Mouse (Mus musculus): ENCODE measurements around the gene Cyp4f14.

The Cyp4f14 gene

DNA sequence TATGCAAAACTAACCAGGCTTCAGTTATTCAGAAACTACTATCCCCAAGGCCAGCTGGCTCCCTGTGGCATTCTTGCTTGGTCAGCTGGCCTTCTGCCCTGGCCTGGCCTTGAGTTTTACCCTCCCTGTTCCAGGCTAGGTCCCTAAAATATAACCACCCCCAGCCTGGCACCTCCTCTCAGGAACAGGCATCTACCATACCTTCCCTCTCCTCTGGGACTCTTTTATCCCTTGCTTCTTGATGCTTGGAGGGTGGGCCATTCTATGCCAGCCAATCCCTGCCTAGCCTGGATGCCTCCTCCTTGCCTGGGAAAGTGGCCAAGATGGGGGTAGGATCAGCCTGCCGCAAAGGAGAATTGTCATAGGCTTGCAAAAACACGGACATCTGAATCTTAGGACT lies at the start of gene Cyp4f14:
Gene Cyp4f14 (minus strand): TSS at position 212 of the 400 bp plus-strand sequence.
- DNase-seq: no peak

DNA sequence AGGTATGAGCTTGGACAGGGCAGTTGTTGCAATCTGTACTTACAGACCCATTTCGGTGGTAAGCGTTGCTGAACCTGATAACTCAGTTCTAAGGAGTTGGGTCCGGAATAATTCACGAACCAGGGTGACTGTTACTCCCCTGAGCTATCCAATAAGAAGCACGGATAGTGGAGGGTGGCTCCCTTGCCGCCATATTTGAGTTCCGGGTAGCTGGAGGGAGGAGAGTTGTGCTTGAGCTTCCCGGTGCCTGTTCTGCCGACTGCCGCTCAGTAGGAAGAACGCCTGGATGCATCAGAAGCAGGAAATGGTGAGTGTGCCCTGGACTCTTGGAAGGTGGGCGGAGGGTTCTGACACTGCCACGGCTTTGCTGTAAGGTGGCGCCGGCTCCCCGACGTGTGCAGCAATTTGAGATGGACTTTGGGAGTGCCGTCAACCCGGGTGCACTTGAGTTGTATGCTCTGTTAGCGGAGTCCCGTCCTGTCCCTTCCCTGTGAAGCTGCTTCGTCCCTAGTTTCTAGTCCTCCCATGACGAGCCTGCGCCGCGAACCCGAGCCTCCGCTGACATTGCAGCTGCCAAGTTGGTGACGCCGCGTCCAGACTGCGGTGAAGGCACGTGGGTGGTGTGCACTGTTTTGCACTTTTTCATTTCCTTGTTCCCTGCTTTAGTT lies 48.6 kb upstream of the Cyp4f14 start, which contains the start of gene Zfp472:
Gene Zfp472 (plus strand): TSS at position 192 of the 668 bp plus-strand sequence.
- peak; percentile 90 to 93 for DNase-seq

DNA sequence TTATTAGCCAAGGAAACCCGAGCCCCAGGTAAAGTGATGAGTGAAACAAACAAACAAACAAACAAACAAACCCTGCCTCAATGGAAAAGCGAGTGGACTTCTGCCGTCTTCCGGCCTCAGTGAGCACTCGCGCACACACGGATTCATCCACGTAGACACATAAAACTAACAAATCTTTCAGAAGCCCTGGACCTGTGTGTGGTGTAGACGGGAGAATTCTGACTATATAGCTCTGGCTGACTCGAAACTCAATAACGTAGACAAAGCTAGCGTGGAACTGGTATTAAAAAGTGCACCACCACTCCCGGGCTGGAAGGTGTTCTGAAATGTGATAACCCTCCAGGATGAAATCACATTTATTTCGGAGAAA lies 48.1 kb upstream of the Cyp4f14 start:
- DNase-seq: no peak

DNA sequence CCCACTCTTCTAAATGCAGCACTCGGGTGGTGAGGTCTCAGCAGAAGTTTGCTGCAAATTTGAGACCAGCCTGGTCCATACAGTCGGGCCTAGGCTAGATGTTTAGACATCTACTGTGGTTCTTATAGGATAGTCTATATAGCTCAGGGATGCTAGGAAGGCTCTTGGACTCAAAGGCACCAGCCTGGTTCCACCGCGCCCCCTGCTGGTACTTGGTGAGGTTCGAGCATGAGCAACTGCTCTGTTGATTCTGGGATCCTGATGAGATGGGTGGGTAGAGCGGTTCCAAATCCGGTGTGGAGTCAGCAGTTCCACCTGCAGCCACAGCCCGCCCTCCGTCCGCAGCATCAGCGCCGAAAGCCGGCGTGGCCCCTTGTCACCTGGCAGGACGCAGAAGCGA lies 34.3 kb upstream of the Cyp4f14 start:
- DNase-seq: peak; percentile 77 to 83

DNA sequence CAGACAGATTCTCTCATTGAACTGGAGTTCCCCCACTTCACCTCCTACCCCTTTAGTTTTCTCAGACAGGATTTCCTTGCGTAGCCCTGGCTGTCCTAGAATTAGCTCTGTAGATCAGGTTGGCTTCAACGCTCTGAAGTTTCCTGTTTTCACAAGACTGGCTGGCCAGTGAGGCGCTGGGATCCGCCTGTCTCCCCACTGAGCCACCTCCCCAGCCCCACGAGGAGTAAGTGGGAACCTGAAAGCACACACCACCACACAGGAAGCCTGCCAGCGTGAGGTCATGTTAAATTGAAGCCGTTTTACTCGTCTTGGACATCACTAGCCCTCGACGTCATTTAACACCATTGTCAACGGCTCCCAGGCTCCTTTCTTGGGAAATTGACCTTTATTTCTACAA lies 33.9 kb upstream of the Cyp4f14 start:
- DNase-seq: no peak

DNA sequence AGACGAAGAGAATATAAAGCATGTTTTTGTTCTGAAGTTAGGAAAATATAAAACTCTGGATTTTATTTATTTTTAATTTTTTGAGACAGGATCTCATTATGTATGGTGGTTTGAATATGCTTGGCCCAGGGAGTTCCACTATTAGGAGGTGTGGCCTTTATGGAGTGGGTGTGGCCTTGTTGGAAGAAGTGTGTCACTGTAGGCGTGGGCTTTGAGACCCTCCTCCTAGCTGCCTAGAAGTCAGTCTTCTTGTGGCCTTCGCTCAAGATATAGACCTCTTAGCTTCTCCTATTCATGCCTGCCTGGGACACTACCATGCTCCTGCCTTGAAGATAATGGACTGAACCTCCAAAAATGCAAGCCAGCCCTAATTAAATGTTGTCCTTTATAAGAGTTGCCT lies 33.0 kb upstream of the Cyp4f14 start:
- DNase-seq: no peak

DNA sequence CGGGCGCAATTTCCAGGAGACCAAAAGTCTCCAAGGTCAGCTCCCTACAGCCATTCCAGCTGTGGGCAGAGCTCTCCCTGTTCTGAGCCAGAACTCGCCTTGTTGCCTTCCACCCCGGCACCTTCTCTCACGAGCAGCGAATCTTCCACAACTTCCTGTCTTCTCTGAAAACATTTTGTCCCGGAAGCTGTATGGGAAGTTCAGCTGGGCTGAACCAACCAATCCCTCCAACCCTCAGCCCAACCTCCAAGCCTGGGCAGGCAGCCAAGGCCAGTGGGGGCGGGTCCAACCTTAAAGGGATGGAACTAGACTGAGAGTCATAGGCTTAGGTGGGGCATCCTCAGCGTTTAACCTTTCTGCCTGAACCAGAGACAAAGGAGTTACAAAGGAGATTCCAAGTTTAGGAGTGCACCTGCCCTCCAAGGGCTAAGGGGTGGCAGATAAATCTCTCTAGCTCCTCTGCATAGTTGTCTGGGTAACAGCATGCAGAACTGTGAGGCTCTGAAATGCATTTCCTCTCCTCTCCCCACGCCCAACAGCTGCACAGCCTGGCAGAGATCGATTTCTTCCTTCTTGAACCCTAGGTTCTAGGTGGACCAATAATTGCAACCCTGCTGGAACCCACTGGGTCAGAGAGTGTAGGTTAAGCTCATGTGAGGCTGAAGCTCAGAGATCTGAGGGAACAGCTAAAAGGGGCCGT lies 30.2 kb upstream of the Cyp4f14 start, which contains the start of gene Cyp4f13:
Gene Cyp4f13 (minus strand): TSS at position 188 of the 700 bp plus-strand sequence.
- DNase-seq: peak; percentile 97 to 99

DNA sequence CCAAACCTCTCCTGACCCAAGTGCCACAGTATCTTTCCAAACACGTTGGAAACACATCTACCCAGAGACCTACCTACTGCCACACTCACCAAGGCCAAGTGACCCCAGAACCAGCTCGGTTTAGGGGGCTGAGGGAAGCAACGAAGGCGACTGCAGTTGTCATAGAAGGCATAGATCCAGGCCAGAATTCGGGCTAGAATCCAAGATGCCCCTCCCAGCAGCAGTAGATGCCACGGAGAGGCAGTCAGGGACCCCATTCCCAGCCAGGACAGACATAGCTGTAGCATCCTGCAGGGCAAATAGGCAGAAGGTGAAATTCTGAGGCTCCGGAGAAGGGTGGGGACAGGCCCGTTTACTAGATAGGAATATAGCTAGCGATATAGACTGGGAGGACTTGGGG lies 29.6 kb upstream of the Cyp4f14 start:
- peak in 1 of 2 experiments; percentile 13 for DNase-seq

DNA sequence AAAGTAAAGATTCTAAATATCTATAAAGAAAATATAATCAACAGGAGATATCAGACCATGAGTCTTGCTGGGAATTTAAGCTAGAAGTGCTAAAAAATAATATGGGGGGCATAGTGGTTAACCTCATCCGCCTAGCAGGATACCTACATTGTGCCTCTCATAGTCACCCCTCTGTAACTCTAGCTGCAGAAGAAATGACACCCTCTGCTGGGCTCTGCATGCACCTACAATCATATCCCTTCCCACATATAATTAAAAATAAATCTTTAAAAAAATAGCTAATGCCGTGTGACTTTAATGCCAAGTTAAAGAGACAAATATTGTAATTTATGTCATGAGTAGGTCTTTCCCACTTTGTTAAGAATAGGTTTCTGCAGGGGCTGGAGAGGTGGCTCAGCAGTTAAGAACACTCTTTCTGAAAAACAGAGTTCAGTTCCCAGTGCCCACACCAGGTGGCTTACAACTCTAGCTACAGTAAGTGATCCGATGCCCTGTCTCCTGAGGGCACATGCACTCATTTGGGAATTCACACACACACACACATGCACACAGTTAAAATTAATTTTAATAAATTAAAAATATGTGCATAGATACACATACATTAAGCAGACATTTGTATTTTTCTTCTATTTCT lies 27.4 kb upstream of the Cyp4f14 start:
- DNase-seq: no peak

DNA sequence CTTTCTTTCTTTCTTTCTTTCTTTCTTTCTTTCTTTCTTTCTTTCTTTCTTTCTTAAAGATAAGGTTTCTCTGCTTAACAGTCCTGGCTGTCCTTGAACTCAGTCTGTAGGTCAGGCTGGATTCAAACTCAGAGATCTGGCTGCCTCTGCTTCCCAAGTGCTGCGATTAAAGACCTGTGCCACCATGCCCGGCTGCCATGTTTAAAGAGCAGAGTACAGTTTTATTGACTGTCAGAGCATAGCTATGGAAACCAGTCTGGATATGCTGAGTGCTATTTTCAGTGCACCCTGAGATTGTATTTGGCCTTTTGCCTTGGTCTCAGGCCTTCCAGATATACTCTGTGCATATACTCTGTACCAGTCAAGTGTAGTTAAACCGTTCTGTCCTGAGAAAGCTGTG lies 26.5 kb upstream of the Cyp4f14 start:
- no peak for DNase-seq

DNA sequence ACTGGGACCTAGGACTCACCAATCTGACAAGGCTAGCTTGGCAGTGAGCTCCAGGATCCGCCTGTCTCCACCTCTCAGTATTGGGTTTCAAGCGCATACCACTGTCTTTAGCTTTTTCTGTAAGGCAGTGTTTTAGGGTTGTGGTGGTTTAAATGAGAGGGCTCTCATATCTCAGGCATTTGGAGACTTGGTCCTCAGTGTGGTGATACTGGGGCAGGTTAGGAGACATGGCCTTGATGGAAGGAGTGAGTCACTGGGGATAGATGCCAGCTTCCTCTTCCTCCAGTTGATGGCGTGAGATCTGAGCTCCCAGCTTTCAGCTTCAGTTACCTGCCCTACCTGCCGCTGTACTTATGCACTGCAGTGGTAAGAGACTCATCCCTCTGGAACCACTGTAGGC lies 22.7 kb upstream of the Cyp4f14 start:
- no peak for DNase-seq

DNA sequence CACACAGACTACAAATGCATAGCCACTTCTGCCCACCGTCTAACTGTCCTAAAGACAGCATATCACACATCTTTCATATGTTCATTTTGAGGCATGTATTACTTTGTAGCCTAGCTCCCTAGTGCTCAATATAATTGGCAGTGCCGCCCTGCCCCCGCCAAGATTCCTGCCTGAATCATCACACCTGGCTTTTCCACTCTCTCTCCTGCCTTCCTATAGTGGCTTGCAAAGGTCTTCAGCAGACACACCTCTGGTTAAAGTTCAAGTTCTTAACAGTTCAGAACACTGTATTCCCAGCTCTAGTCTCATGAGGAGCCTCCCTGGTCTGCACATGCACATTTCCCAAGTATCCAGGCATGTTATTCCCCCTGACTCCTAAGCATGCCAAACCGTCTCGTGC lies 10.7 kb upstream of the Cyp4f14 start:
- no peak for DNase-seq

DNA sequence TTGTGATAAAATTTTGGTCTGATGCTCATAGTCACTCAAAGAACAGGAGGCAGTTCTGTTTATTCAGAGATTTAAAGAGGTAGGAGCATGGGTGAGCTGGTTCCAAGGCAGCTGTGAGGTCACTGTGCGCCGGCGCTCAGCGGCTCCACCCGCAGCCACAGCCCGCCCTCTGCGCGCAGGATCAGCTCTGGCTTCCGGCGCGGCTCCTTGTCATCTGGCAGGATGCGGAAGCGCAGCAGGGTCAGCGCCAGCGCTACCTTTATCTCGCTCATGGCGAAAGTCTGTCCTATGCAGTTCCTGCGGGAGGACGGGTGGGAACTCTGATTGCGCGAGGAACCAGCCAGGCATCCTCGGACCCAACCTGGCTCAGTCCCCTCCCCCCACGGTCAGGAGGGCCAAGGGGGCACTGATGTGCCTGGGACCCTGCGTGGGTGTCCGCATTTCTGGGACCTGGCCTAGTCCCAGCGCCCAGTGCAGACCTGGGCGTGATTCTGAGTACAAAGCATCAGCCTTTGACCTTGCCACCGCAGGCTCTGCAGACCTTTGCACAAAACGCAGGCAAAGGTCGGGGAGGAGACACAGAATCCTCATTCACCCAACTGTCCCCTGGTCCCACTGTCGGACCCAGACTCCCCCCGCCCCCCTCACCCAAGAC lies 7.6 kb upstream of the Cyp4f14 start:
- peak; percentile 81 to 86 for DNase-seq

DNA sequence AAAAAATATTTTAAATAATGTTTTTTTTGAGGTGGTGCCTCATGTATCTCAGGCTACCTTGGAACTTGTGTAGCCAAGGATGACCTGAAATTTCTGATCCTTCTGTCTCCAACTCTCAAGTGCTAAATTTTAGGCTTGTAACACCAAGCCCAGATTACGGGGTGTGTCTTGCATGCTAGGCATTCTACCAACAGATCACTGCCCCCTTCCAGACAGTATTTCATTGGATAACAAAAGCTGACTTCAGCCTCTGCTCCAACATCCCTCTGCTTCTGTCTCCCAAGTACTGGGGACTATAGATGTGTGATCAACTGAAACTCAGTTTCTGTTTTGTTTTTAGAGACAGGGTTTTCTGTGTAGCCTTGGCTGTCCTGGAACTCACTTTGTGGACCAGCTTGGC lies 6.5 kb upstream of the Cyp4f14 start:
- no peak for DNase-seq

DNA sequence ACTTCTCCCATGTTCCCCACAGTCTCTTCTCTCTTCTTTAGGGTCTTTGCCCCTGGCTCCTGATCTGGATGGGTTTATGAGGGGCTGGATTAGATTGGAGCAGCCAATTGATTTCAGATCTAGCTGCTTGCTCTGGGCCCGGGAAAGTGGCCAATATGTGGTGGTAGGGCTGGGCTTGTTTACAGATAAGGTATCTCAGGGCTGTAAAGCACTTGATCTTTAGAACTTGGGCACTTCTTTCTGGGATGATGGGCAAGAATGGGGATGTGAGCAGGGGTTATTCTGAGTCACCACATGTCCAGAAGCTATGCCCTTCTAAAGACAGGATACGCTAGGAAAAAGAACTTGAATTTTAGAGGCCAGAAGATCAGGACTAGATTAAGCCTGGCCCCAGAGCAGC lies 2.0 kb upstream of the Cyp4f14 start:
- DNase-seq: no peak

DNA sequence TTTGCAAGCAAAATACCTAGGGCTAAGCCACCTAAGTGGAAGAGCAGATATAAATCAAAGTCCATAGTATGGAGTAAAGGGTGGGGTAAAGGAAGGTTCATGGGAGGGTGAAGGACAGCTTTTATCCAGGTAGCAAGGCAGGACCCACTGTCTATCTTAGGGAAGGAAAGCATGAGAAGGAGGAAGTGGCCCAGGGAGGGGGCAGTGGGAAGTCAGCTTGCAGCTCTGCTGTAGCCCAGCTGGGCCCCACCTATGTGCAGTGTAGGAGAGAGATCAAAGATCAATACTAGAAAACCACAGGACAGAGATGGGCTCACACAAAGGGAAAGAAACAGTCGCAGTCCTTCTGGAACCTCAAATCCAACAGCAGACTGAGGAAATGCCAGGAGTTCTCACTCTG lies 1.1 kb downstream of the Cyp4f14 start:
- DNase-seq: no peak

DNA sequence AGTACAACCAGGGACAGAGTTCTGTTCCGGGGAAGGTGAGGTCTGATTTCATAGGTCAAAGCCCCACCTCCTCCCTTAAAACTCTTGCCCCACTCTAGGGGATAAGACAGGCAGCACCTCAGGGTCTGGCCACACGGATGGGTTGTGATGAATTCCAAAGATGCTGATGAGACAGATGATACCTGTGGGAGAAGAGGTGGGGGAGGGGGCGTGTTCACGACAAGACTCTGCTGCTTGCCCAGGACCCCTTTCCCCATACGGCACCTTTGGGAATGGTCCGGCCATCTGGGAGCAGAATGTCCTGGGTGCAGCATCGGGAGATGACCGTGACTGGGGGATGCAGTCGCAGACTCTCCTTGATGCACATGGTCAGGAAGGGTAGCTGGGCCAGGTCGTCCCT lies 11.0 kb downstream of the Cyp4f14 start:
- no peak for DNase-seq

DNA sequence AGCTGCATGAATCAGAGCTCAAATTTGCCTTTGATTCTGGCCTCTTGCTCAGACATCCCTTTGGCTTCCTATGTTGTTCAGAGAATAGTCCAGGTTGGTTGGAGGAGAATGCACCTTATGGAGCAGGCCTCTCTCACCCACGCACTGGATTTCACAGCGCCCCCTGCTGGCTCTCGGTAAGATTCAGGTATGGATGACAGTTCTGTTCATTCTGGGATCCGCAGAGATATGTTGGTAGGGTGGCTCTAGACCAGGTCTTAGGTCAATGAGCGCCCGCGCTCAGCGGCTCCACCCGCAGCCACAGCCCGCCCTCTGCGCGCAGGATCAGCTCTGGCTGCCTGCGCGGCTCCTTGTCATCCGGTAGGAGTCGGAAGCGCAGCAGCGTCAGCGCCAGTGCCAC lies 11.9 kb downstream of the Cyp4f14 start:
- DNase-seq: peak; percentile 33 to 53

DNA sequence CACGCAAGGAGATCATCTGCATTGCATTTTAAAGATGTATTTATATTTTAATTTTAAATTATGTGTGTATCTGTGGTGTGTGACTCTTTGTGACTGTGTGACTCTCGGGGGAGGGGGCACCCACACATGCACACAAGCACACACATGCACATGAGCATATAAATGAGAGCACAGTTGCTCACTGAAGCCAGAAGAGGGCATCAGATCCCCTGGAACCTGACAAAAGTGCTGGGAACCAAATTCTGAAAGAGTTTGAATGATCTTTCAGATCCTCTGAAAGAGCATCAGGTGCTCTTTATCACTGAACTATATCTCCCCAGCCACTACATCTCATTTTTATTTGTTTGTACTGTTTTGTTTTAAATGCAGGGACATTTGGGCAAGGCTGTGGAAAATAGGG lies 12.7 kb downstream of the Cyp4f14 start:
- DNase-seq: no peak

DNA sequence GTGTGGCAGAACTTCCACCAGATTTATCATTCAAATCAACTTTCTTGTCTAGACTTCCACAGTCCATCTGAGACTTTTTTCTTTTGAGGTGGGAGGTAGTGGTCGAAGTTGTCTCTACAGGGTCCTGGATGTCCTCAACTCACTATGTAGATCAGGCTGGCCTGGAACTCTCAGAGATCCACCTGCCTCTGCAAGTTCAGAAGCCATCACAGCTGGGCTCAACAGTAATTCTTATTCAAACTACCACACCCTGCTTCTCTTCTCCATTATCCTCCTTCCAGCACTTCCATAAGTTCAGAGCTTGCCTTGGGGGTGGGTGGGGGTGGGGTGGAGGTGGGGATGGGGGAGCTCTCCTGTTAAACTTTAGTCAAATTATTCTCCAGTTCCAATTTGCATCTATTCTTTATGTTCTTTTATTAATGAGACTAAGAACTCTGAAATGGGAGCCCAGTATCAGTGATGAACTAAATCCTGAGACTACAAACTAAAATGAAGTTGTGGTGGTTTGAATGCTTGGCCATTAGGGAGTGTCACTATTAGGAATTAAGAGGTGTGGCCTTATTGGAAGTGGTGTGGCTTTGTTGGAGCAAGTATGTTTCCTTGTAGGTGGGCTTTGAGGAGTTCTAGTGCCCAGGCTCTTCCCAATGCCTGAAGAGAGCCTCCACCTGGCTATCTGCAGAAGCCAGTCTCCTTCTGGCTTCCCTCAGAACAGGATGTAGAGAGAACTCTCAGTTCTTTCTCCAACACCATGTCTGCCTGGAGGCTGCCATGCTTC lies 15.2 kb downstream of the Cyp4f14 start:
- no peak for DNase-seq

DNA sequence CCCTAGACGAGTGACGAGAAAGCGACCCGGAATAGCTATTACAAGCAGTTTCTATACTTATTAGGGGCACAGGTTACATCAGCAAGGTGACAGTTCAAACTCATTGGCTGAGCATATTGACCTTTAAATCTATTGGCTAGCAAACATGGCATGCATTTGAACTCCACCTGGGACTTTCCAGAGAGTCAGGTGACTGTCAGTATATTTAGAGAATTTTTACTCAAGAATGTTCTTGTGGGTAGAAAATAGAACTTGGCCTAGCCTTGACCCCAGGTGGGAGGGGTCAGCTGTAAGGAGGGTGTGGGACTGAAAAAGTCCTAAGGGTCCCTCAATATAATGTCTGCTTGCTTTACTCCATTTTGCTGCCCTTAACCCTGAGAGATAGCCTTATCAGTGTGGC lies 21.7 kb downstream of the Cyp4f14 start:
- no peak for DNase-seq

DNA sequence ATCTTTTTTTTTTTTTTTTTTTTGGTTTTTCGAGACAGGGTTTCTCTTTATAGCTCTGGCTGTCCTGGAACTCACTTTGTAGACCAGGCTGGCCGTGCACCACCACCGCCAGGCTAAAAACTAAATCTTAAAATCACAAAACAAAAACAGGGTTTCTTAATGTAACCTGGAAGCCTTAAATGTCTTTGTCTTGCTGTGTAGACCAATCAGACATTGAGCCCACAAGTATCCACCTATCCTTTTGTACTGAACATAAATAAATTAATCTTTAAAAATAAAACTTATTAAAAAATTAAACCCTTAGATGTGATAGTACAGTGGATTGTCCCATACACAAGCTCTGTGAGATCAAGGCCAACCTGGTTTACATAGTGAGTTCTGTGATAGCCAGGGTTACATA lies 23.2 kb downstream of the Cyp4f14 start:
- DNase-seq: no peak
